Mouse (Mus musculus): ENCODE measurements around the gene Cga. TPM values are rescaled to one million over a fixed set of nuclear protein-coding genes. Genes with fewer than 3 reads are reported as not detected.

Cga gene
- not detected in 2 replicates for polyA plus RNA-seq (2015; fragmentation: Nextera tagmentation; extraction: Ambion mirVana)

DNA sequence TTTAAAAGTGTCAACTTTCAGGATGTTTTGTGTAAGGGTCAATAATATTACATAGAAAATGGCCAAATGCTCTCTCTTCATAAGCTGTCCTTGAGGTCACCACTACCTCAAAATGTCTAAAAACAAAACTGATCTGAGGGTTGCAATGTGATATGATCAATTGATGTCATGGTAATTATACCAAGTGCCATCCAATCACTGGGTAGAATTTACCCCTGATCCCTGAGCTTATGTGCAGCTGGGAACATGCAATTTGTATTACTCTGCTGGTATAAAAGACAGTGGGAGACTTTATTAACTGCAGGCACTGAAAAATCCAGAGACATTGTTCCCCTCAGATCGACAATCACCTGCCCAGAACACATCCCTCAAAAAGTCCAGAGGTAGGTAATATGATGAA is at the start of gene Cga:
Gene Cga (plus strand): TSS at position 301 of the 400 bp plus-strand sequence.
- H3K4me2 ChIP-seq (replicated peaks; ENCODE audit: low read depth), result no peak within 1 kb of the TSS
- ATAC-seq, result no peak
- no peak for TF ChIP-seq CTCF (IDR thresholded peaks at IDR 0.05; ENCODE audit: low read depth)
- H3K4me1 ChIP-seq (replicated peaks; ENCODE audit: control insufficient read depth, insufficient read depth, low read length), result no peaks in the 10 kb centered on the region
- H3K36me3 ChIP-seq (ENCODE audit: control insufficient read depth, insufficient read depth), result no peaks in the 10 kb centered on the region
- 86% methylated on average over 1 of the region's 1 CpGs for WGBS
- no peak within 1 kb of the TSS for H3K9ac ChIP-seq (ENCODE audit: low read depth, low read length)
- H3K4me3 ChIP-seq (ENCODE audit: low read depth, low read length), result no peak within 1 kb of the TSS
- no peaks in the 10 kb centered on the region for H3K27me3 ChIP-seq (replicated peaks; ENCODE audit: control insufficient read depth, insufficient read depth, low read length)
- H3K9me3 ChIP-seq (ENCODE audit: control insufficient read depth), result no peaks in the 10 kb centered on the region
- H3K27ac ChIP-seq (ENCODE audit: low read depth, low read length), result no peak within 1 kb of the TSS

GRCm38 (mm10) chr4:34843839-34844238 is 49.7 kb upstream of the Cga start:
- no peak overlapping the region for H3K9ac ChIP-seq (ENCODE audit: low read depth, low read length)
- ATAC-seq, result no peak
- H3K27ac ChIP-seq (ENCODE audit: low read depth, low read length), result no peak overlapping the region
- no peaks in the 10 kb centered on the region for H3K4me1 ChIP-seq (replicated peaks; ENCODE audit: control insufficient read depth, insufficient read depth, low read length)
- no peak overlapping the region for H3K4me2 ChIP-seq (replicated peaks; ENCODE audit: low read depth)
- no peak for TF ChIP-seq CTCF (IDR thresholded peaks at IDR 0.05; ENCODE audit: low read depth)
- no peaks in the 10 kb centered on the region for H3K27me3 ChIP-seq (replicated peaks; ENCODE audit: control insufficient read depth, insufficient read depth, low read length)
- peaks cover 1% of the 10 kb centered on the region for H3K36me3 ChIP-seq (ENCODE audit: control insufficient read depth, insufficient read depth)
- WGBS, result 94% methylated on average over 1 of the region's 1 CpGs
- H3K9me3 ChIP-seq (ENCODE audit: control insufficient read depth), result no peaks in the 10 kb centered on the region
- H3K4me3 ChIP-seq (ENCODE audit: low read depth, low read length), result no peak overlapping the region

- Histone ChIP-seq H3K27me3 (replicated peaks; ENCODE audit: control insufficient read depth, insufficient read depth, low read length) (no peaks in the 10 kb centered on the region), H3K27ac (ENCODE audit: low read depth, low read length) (no peak overlapping the region), H3K4me1 (replicated peaks; ENCODE audit: control insufficient read depth, insufficient read depth, low read length) (no peaks in the 10 kb centered on the region), H3K9me3 (ENCODE audit: control insufficient read depth) (no peaks in the 10 kb centered on the region), H3K4me2 (replicated peaks; ENCODE audit: low read depth) (no peak overlapping the region), H3K9ac (ENCODE audit: low read depth, low read length) (no peak overlapping the region), H3K36me3 (ENCODE audit: control insufficient read depth, insufficient read depth) (no peaks in the 10 kb centered on the region; the same call in 1 of the 2 replicates), H3K4me3 (ENCODE audit: low read depth, low read length) (no peak overlapping the region)
- no peak for TF ChIP-seq CTCF (IDR thresholded peaks at IDR 0.05; ENCODE audit: low read depth)
- 70% methylated on average over 6 of the region's 6 CpGs for WGBS
- ATAC-seq, result no peak
Observed at GRCm38 (mm10) chr4:34847679-34848309, 45.8 kb upstream of the Cga start.

- ATAC-seq, result no peak
- Histone ChIP-seq H3K27ac (ENCODE audit: low read depth, low read length) (no peak overlapping the region), H3K36me3 (ENCODE audit: control insufficient read depth, insufficient read depth) (no peaks in the 10 kb centered on the region; the same call in 1 of the 2 replicates), H3K4me1 (replicated peaks; ENCODE audit: control insufficient read depth, insufficient read depth, low read length) (no peaks in the 10 kb centered on the region), H3K9ac (ENCODE audit: low read depth, low read length) (no peak overlapping the region), H3K4me2 (replicated peaks; ENCODE audit: low read depth) (no peak overlapping the region), H3K27me3 (replicated peaks; ENCODE audit: control insufficient read depth, insufficient read depth, low read length) (no peaks in the 10 kb centered on the region), H3K9me3 (ENCODE audit: control insufficient read depth) (no peaks in the 10 kb centered on the region), H3K4me3 (ENCODE audit: low read depth, low read length) (no peak overlapping the region)
- 79% methylated on average over 2 of the region's 2 CpGs for WGBS
- TF ChIP-seq CTCF (IDR thresholded peaks at IDR 0.05; ENCODE audit: low read depth), result no peak
Observed at GRCm38 (mm10) chr4:34850156-34850555, 43.4 kb upstream of the Cga start.

- ATAC-seq, result no peak
- 90% methylated on average over 7 of the region's 7 CpGs for WGBS
Observed at GRCm38 (mm10) chr4:34852051-34852450, 41.5 kb upstream of the Cga start.

GRCm38 (mm10) chr4:34855966-34856365 is 37.6 kb upstream of the Cga start:
- H3K27me3 ChIP-seq (replicated peaks; ENCODE audit: control insufficient read depth, insufficient read depth, low read length), result no peaks in the 10 kb centered on the region
- no peak overlapping the region for H3K9ac ChIP-seq (ENCODE audit: low read depth, low read length)
- H3K27ac ChIP-seq (ENCODE audit: low read depth, low read length), result no peak overlapping the region
- TF ChIP-seq CTCF (IDR thresholded peaks at IDR 0.05; ENCODE audit: low read depth), result no peak
- H3K36me3 ChIP-seq (ENCODE audit: control insufficient read depth, insufficient read depth), result no peaks in the 10 kb centered on the region; the same call in 1 of the 2 replicates
- WGBS, result 70% methylated on average over 1 of the region's 1 CpGs
- H3K4me1 ChIP-seq (replicated peaks; ENCODE audit: control insufficient read depth, insufficient read depth, low read length), result no peaks in the 10 kb centered on the region
- H3K9me3 ChIP-seq (ENCODE audit: control insufficient read depth), result no peaks in the 10 kb centered on the region
- ATAC-seq, result no peak
- H3K4me2 ChIP-seq (replicated peaks; ENCODE audit: low read depth), result no peak overlapping the region
- H3K4me3 ChIP-seq (ENCODE audit: low read depth, low read length), result no peak overlapping the region

More at GRCm38 (mm10) chr4:34852051-34852450, 41.5 kb upstream of the Cga start:
- H3K27me3 ChIP-seq (replicated peaks; ENCODE audit: control insufficient read depth, insufficient read depth, low read length), result no peaks in the 10 kb centered on the region
- no peaks in the 10 kb centered on the region for H3K9me3 ChIP-seq (ENCODE audit: control insufficient read depth)
- no peak overlapping the region for H3K4me3 ChIP-seq (ENCODE audit: low read depth, low read length)
- no peaks in the 10 kb centered on the region; the same call in 1 of the 2 replicates for H3K36me3 ChIP-seq (ENCODE audit: control insufficient read depth, insufficient read depth)
- no peak overlapping the region for H3K4me2 ChIP-seq (replicated peaks; ENCODE audit: low read depth)
- no peaks in the 10 kb centered on the region for H3K4me1 ChIP-seq (replicated peaks; ENCODE audit: control insufficient read depth, insufficient read depth, low read length)
- no peak for TF ChIP-seq CTCF (IDR thresholded peaks at IDR 0.05; ENCODE audit: low read depth)
- H3K27ac ChIP-seq (ENCODE audit: low read depth, low read length), result no peak overlapping the region
- H3K9ac ChIP-seq (ENCODE audit: low read depth, low read length), result no peak overlapping the region

Data from intestine, postnatal 0 days (tissue).